Mouse (Mus musculus) ES-Bruce4 (cell line): ENCODE data around the gene Ammecr1. TPM values are rescaled to one million over a fixed set of nuclear protein-coding genes. Genes with fewer than 3 reads are reported as not detected.

Source experiments
- H3K27ac ChIP-seq: 2 replicates; pipeline ENCODE4 v1.5.1; 2012; ENCODE audit warnings: low read length, inconsistent platforms; ENCODE audit not compliant: insufficient read depth
- H3K27me3 ChIP-seq: 2 replicates; pipeline ENCODE4 v1.6.1; 2012; ENCODE audit warnings: mild to moderate bottlenecking, low read length, inconsistent platforms; ENCODE audit not compliant: control insufficient read depth, poor library complexity, insufficient read depth, severe bottlenecking
- H3K36me3 ChIP-seq: 2 replicates; pipeline ENCODE4 v1.6.1; 2012; ENCODE audit warnings: inconsistent platforms, mild to moderate bottlenecking, low read length, moderate library complexity; ENCODE audit not compliant: control insufficient read depth, poor library complexity, insufficient read depth, severe bottlenecking
- H3K4me1 ChIP-seq: one replicate; pipeline ENCODE4 v1.8.1; 2011; ENCODE audit warnings: low read length; ENCODE audit not compliant: control insufficient read depth, insufficient read depth
- H3K4me3 ChIP-seq: 2 replicates; pipeline ENCODE4 v1.5.1; 2011; ENCODE audit warnings: low read depth, mild to moderate bottlenecking, low read length
- H3K9ac ChIP-seq: 2 replicates; pipeline ENCODE4 v1.6.1; 2012; ENCODE audit warnings: low read depth, mild to moderate bottlenecking, inconsistent platforms; ENCODE audit not compliant: poor library complexity, severe bottlenecking
- H3K9me3 ChIP-seq: replicated peaks from 2 replicates; pipeline ENCODE4 v1.6.1; 2012; ENCODE audit warnings: mild to moderate bottlenecking, low read length, inconsistent platforms; ENCODE audit not compliant: control insufficient read depth, poor library complexity, insufficient read depth, severe bottlenecking
- CTCF ChIP-seq: IDR thresholded peaks from one replicate; pipeline ENCODE4 v1.8.1; 2011; ENCODE audit warnings: low read depth, low read length
- EP300 ChIP-seq: IDR thresholded peaks from 2 replicates; pipeline ENCODE4 v1.6.1; 2011; ENCODE audit warnings: low read depth, low read length; ENCODE audit not compliant: insufficient read depth
- POLR2A ChIP-seq: IDR thresholded peaks from one replicate; pipeline ENCODE4 v1.8.1; 2011; ENCODE audit warnings: low read length; ENCODE audit not compliant: insufficient read depth
- polyA plus RNA-seq: library from polyadenylated mRNA; stranded (reverse); fragments of >200 nt; gene quantifications from 2 replicates; pipeline ENCODE4 v1.2.4, GENCODE M21; 2011; ENCODE audit warnings: low read depth; ENCODE audit not compliant: missing spikeins, insufficient read depth, insufficient read length

Ammecr1 gene
- polyA plus RNA-seq, 1 experiment: 16.4 TPM

- Histone ChIP-seq H3K9ac (no peak overlapping the region), H3K4me1 (no peaks in the 10 kb centered on the region), H3K36me3 (no peaks in the 10 kb centered on the region), H3K4me3 (no peak overlapping the region), H3K27ac (no peak overlapping the region), H3K27me3 (no peaks in the 10 kb centered on the region), H3K9me3 (no peaks in the 10 kb centered on the region)
- no peak for TF ChIP-seq EP300
- no peak for TF ChIP-seq POLR2A
- TF ChIP-seq CTCF: no peak
These were observed 28.0 kb upstream of the Ammecr1 start for GRCm38 (mm10) chrX:142994514-142994913.

GRCm38 (mm10) chrX:142984170-142984569, 17.6 kb upstream of the Ammecr1 start:
- no peaks in the 10 kb centered on the region for H3K27me3 ChIP-seq
- TF ChIP-seq CTCF: no peak
- no peak for TF ChIP-seq EP300
- no peak for TF ChIP-seq POLR2A

GRCm38 (mm10) chrX:142983638-142984037, 17.1 kb upstream of the Ammecr1 start:
- Histone ChIP-seq H3K4me1 (no peaks in the 10 kb centered on the region), H3K4me3 (no peak overlapping the region), H3K9me3 (no peaks in the 10 kb centered on the region), H3K36me3 (no peaks in the 10 kb centered on the region), H3K27ac (no peak overlapping the region), H3K27me3 (no peaks in the 10 kb centered on the region), H3K9ac (no peak overlapping the region)
- TF ChIP-seq POLR2A (no peak), EP300 (no peak), CTCF (no peak)

More at GRCm38 (mm10) chrX:142984170-142984569, 17.6 kb upstream of the Ammecr1 start:
- Histone ChIP-seq H3K4me1 (no peaks in the 10 kb centered on the region), H3K36me3 (no peaks in the 10 kb centered on the region), H3K4me3 (no peak overlapping the region), H3K27ac (no peak overlapping the region), H3K9me3 (no peaks in the 10 kb centered on the region), H3K9ac (no peak overlapping the region)

GRCm38 (mm10) chrX:142981530-142982130, 15.1 kb upstream of the Ammecr1 start:
- H3K27me3 ChIP-seq: no peaks in the 10 kb centered on the region
- no peaks in the 10 kb centered on the region for H3K36me3 ChIP-seq
- no peak for TF ChIP-seq CTCF
- no peak for TF ChIP-seq EP300
- no peak for TF ChIP-seq POLR2A
- no peak overlapping the region for H3K9ac ChIP-seq
- no peaks in the 10 kb centered on the region for H3K4me1 ChIP-seq
- no peak overlapping the region for H3K4me3 ChIP-seq
- no peaks in the 10 kb centered on the region for H3K9me3 ChIP-seq
- no peak overlapping the region for H3K27ac ChIP-seq

GRCm38 (mm10) chrX:142980855-142981529, 14.5 kb upstream of the Ammecr1 start:
- Histone ChIP-seq H3K9me3 (no peaks in the 10 kb centered on the region), H3K27ac (no peak overlapping the region), H3K4me3 (no peak overlapping the region), H3K36me3 (no peaks in the 10 kb centered on the region), H3K27me3 (no peaks in the 10 kb centered on the region), H3K4me1 (no peaks in the 10 kb centered on the region), H3K9ac (no peak overlapping the region)
- TF ChIP-seq CTCF (no peak), EP300 (no peak), POLR2A (no peak)

- Histone ChIP-seq H3K27me3 (no peaks in the 10 kb centered on the region), H3K36me3 (no peaks in the 10 kb centered on the region), H3K4me3 (no peak overlapping the region), H3K27ac (no peak overlapping the region), H3K4me1 (no peaks in the 10 kb centered on the region), H3K9ac (no peak overlapping the region), H3K9me3 (no peaks in the 10 kb centered on the region)
- TF ChIP-seq CTCF (no peak), EP300 (no peak), POLR2A (no peak)
These were observed 12.7 kb upstream of the Ammecr1 start for GRCm38 (mm10) chrX:142979224-142979623.
